Mouse (Mus musculus) v-Abl transformed pro-B cells (cell line): Measurements from ENCODE around the gene Tmem179b.

Experiments
- in situ Hi-C, 2 experiments: fragments of 400-800 bp; cut with MboI; formaldehyde crosslinking; loops; one replicate each; pipeline ENCODE4 v1.15.1; 2025; ENCODE audit not compliant: unreplicated experiment in 2 of 2

Gene Tmem179b

GRCm38 (mm10) chr19:8774086-8774835 is at the start of gene Tmem179b:
Gene Tmem179b, minus strand, starts transcription at chr19:8774467.
- in situ Hi-C loops, result loop anchor here in 1 of 2 experiments (5.0 kb wide), 1 partner anchor 43 kb away; the partner anchor contains the start of gene Ttc9c

- in situ Hi-C loops, result loop anchor here in 1 of 2 experiments (10.0 kb wide), 1 partner anchor 108 kb away; no protein-coding TSS in a partner anchor
These were observed 48.4 kb upstream of the Tmem179b start for GRCm38 (mm10) chr19:8822696-8823095.

GRCm38 (mm10) chr19:8821146-8821545 is 46.9 kb upstream of the Tmem179b start:
- in situ Hi-C loops, result loop anchor here in 1 of 2 experiments (10.0 kb wide), 1 partner anchor 106 kb away; no protein-coding TSS in a partner anchor

- in situ Hi-C loops, result loop anchor here in 1 of 2 experiments (10.0 kb wide), 1 partner anchor 106 kb away; no protein-coding TSS in a partner anchor
These were observed 46.2 kb upstream of the Tmem179b start for GRCm38 (mm10) chr19:8820424-8820956.

GRCm38 (mm10) chr19:8819596-8820423 is 45.5 kb upstream of the Tmem179b start, which contains the start of gene Hnrnpul2:
Gene Hnrnpul2, plus strand, starts transcription at chr19:8820010.
- in situ Hi-C loops, result loop anchor here in 1 of 2 experiments (5.0 to 10.0 kb wide), 3 partner anchors 48 to 105 kb away; partner anchors contain the start of genes 1700092M07Rik, Stx5a, Tmem179b and Tmem223

GRCm38 (mm10) chr19:8818801-8819595 is 44.7 kb upstream of the Tmem179b start, which contains the start of gene Ttc9c:
Gene Ttc9c, minus strand, starts transcription at chr19:8819333.
- in situ Hi-C loops, result loop anchor here in 1 of 2 experiments (5.0 kb wide), 2 partner anchors 47 to 77 kb away; partner anchors contain the start of genes 1700092M07Rik, Stx5a, Tmem179b and Tmem223

GRCm38 (mm10) chr19:8818301-8818798 is 44.1 kb upstream of the Tmem179b start:
- in situ Hi-C loops, result loop anchor here in 1 of 2 experiments (5.0 kb wide), 2 partner anchors 46 to 76 kb away; partner anchors contain the start of genes 1700092M07Rik, Stx5a, Tmem179b and Tmem223

GRCm38 (mm10) chr19:8817001-8817400 is 42.7 kb upstream of the Tmem179b start:
- in situ Hi-C loops, result loop anchor here in 1 of 2 experiments (5.0 kb wide), 2 partner anchors 45 to 75 kb away; partner anchors contain the start of genes 1700092M07Rik, Stx5a, Tmem179b and Tmem223

GRCm38 (mm10) chr19:8815812-8816211 is 41.5 kb upstream of the Tmem179b start:
- in situ Hi-C loops, result loop anchor here in 1 of 2 experiments (5.0 kb wide), 2 partner anchors 44 to 74 kb away; partner anchors contain the start of genes 1700092M07Rik, Stx5a, Tmem179b and Tmem223

GRCm38 (mm10) chr19:8806810-8807209 is 32.5 kb upstream of the Tmem179b start:
- in situ Hi-C loops, result no loop called here

GRCm38 (mm10) chr19:8803879-8804660 is 29.8 kb upstream of the Tmem179b start:
- in situ Hi-C loops, result no loop called here

GRCm38 (mm10) chr19:8803204-8803780 is 29.0 kb upstream of the Tmem179b start:
- in situ Hi-C loops, result no loop called here

- in situ Hi-C loops, result no loop called here
These were observed 28.0 kb upstream of the Tmem179b start, which contains the start of gene Zbtb3 for GRCm38 (mm10) chr19:8802130-8802821. Gene Zbtb3, plus strand, starts transcription at chr19:8802555.

GRCm38 (mm10) chr19:8798947-8799315 is 24.7 kb upstream of the Tmem179b start:
- in situ Hi-C loops, result no loop called here

GRCm38 (mm10) chr19:8798264-8798946 is 24.1 kb upstream of the Tmem179b start, which contains the start of gene Polr2g:
Gene Polr2g, minus strand, starts transcription at chr19:8798577.
- in situ Hi-C loops, result no loop called here

- in situ Hi-C loops, result no loop called here
These were observed 15.9 kb upstream of the Tmem179b start for GRCm38 (mm10) chr19:8790171-8790570.

- in situ Hi-C loops, result no loop called here
These were observed 14.9 kb upstream of the Tmem179b start for GRCm38 (mm10) chr19:8789171-8789570.
